Mouse (Mus musculus) activated CD4-positive, CD25-positive, alpha-beta regulatory T cell, adult 9 weeks (primary cell): ENCODE measurements around the gene Gm20897. TPM values are rescaled to one million over a fixed set of nuclear protein-coding genes. Genes with fewer than 3 reads are reported as not detected.

Experiments
- polyA plus RNA-seq: library from polyadenylated mRNA; unstranded; fragments of 100-300 nt; shearing (Covaris generic); gene quantifications from one replicate; pipeline ENCODE4 v1.2.1, GENCODE M21; 2017

Gene Gm20897
- polyA plus RNA-seq = not detected

DNA sequence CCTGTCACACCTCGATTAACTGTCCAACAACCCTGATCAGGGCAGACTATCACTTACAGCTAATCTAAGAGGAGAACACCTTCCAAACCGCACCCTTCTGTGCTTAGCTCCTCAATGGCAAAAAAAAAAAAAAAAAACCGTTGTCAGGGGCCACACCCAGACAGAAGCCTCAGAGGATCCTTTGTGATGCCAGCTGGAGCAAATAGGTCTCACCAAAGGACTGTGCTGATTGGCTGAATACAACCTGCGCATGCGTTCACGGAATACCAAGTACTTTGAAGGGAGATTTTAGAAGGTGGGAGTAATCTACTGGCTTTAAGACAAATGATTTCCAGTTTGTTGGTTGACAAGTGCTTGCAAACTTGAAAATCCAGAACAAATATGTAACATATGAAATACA, at the start of gene Gm20897:
Gm20897 (minus strand) TSS at position 101 of the 400 bp plus-strand sequence.

Other genes with a start within 250 kb of the Gm20897 start
- gene Gm21732, start 73.5 kb upstream of the Gm20897 start, polyA plus RNA-seq = not detected